Mouse (Mus musculus) right cerebral cortex, postnatal 14 days (tissue): ENCODE measurements at regions not wholly inside any gene's neighbourhood (a gene's known extent, or its start where the extent isn't known, plus 50 kb on each side); places are given as distances from the start of the nearest gene placed in this dataset.

ENCODE experiments used
- DNase-seq: peaks from one replicate; pipeline ENCODE4 v3.0.0; 2022

DNA sequence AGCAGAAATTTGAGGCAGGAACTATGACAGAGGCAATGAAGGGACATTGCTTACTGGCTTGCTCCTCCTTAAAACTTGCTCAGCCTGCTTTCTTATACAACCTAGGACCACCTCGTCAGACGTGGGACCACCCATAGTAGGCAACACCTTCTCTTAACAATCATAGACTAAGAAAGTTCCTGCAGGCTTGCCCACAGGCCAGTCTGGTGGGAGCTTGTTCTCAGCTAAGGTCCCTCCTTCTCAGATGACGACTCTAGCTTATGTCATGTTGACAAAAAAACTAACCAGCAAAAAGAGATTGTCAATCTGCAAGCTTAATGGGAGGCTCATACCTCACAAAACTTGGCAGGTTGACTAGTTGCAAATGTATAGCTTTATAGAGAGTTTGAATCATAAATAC, 56.5 kb upstream of the Lsm6 start:
- no peak for DNase-seq

DNA sequence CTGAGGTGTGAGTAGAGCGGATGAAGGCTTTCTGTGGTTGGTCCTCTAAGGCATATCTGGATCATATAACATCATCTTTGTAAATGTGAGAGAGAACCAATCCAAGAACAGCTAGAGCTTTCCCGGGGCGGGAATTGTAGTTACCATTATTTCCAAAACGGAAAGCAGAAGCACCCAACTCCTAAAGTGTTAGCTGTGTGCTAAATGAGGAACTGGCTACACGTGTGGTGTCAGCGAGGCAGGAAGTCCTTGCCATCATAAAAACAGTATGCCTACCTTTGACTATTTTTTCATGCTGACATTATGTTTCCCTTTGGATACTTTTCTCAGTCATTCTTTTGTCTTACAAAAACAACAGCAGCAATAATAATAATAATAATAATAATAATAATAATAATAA, 68.8 kb upstream of the Lsm6 start:
- DNase-seq = no peak

DNA sequence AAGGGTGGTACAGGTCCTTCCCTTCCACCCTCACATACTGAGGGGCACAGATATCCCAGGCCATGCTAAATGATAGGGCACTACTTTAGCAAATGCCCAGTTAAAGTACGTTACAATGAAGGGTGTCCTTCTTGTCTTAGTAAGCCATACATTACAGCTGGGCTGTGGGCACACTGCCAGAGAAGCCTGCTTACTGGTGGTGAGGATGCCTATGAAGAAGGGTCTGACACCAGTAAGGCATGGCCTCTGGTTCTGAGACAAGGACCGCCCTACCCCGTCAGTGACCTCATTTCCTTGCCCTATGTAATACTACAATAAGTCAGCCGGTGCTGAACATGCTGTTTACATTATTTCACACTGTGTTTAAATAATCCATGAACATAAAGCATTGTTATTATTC, 69.6 kb upstream of the Lsm6 start:
- DNase-seq = peak; percentile 16

DNA sequence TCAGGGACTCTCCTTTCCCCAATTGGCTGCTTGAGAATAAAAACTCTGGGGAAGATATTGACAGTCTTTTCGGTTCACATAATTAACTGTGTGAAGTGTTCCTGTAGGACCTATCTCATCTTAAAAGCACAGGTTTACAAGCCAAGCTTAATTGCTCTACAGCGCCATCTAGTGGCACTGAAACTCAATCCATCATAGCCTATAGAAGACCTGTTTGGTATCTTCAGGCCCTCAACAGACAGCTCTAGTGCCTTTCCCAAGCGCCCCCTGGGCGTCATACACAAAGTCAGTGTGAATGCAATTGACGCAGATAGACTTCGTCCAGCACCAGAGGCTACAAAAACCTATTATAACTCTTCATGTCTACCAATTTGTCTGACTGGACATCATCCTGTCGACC, 78.9 kb upstream of the Lsm6 start:
- DNase-seq = peak; percentile 74

DNA sequence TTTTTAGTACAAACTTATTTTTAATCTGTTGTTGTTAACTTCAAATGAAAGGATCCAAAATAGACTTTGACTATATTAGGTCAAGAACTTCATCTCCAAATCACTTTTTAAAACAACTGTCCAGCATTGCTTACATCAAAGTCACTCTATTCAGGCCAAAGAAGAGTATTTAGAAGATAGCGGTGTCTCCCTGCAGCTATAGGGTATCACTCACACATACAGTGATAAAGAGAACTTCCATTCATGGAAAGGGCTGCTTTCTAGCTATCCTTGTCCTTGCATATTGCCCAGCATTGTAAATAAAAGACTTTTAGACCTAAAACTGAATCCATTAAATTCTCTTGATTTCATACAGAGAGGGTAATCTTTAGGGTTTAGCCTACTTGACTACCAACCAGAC, 82.1 kb upstream of the Lsm6 start:
- no peak for DNase-seq

DNA sequence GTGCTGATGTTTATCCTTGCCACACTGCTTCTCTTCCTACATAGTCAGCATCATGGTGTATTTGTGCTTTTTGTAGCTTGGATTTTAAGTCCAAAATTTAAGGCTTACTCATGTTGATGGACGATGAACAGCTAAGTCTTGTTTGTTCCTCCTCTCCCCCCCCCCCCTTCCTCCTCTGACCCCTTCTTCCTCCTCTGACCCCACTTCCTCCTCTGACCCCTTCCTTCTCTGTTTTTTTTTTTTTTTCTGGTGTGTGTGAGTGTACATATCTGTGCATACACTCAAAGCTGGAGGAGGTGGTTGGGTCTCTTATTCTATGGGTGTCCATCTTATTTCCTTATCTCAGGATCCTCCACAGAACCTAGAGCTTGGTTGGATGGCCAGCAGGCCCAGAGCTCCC, 87.0 kb upstream of the Lsm6 start:
- no peak for DNase-seq

DNA sequence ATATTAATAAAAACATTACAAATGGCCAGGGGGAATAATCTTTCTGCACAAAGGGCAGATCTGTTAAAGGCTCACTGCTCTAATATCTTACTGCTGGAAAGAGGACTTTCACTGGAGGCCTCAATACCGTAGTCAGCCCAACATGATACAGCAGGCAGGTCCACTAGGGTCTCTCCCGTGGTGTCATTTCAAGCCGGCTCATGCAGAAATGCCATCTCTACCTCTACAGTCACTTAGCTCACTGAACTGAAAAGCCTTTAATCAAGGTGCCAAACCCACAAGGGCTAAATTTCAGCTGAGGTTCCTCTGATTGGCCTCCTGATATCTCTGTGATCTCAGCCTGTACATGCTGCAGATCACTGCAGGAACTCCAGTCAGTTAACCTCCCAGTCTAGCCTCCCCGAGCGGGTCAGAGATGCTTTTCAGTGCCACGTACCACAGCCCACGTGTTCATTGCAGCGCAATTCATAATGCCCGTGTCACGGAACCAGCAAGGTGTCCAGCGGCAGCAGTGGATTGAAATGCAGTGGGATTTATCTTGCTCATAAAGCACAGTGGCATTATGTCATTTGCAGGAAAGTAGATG, 90.4 kb upstream of the Lsm6 start:
- DNase-seq = no peak

DNA sequence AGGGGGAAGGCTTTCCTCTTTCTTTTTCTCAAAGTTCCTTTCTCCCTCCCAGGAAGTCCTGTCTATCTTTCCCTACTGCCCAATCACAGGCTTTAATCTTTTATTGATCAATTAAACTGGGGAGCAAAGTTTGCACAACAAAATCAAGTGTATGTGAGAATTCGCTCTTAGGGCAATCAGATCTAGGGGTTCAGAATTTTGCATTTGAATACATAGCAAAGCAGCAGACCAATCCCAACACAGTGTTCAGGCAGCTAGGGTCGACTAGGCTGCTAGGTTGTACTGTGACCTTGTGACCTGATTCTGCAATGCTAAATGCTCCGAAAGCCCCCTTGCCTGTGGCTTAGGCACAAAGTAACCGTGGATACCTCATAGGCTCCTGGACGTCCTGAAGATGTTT, 91.5 kb upstream of the Lsm6 start:
- no peak for DNase-seq

DNA sequence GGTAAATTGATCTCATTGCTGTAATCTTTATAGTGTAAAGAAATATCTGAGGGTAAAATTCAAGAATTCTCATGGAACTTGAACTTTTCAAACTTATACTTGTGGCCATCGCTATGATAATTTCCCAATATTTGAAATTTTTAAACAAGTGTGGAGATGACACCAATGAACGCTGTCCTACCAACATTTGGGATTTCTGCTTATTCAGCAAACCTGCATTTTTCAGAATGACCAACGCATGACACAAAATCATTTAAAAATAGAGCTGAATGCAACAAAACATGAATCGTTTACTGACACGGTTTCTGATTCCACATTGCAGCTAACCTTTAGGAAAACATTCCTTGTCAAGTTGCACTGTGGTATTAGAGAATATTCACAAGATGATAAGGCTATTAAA, 92.9 kb upstream of the Lsm6 start:
- no peak for DNase-seq

DNA sequence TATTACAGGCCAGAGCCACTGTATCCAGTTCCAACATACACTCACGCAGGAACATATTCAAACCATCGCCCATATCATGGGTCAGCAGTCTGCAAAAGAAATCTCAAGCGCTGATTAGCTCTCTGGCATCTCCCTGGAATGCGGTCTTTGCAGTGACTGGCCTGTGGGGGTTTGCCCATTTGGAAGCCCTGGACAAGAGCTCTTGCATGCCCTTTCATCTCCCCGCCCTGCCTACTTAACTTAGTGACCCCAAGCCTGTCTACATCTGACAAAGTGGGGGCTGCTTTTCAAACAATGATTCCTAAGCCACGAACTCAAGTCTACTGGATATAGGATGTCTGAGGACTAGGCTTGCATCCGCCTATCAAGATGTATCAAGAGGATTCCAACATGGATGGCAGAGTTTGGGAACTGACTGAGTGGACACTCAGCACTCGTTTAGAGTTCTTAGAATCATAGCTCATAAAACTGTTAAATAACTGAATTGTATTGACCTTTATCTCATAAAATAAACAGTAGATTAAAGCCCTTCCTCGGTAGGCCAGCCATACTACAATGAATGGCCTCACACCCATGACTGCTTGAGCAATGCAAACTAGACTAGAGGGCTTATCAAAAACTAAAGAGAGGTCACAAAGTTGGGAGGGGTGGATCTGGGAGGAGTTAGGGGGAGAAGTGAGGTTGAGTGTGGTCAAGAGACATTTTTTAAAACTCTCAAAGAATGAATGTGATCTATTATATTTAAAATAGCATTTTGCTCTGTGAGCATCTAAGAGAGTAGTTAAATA, 97.4 kb upstream of the Zfp827 start:
- no peak for DNase-seq

DNA sequence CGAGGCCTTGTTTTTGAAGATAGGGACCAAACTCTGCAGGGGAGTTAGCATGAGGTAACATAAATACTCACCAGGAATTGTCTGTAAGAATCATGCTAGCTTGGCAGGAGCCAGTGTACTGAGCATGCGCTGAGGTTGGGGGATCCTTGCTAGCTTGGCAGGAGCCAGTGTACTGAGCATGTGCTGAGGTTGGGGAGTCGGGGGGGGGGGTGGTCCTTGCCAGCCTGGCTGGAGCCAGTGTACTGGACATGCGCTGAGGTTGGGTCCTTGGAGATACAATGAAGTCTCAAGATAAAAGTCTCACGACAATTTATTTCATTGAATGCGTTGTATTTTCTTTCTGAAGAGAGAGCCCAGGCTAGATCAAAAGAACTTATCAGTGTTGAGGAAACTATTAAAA, 96.2 kb upstream of the Zfp827 start:
- DNase-seq = no peak

DNA sequence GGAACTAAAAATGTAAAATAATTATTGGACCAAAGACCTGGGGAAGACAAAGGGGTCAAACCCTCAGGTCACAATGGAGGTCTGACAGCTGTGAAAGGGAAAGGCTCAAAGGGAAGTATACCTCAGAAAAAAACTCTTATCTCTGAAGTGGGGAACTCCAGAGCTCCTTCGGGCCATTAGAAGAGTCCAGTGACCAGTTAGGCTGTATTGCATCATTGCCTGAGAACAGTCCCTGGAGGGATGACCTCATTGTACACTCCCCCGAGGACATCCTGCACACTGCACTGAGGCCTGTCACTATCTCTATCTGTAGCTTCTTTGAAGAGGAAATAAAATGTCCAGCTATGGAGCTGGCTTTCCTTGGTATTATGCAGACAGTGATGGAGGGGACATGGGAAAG, 88.2 kb upstream of the Zfp827 start:
- no peak for DNase-seq

DNA sequence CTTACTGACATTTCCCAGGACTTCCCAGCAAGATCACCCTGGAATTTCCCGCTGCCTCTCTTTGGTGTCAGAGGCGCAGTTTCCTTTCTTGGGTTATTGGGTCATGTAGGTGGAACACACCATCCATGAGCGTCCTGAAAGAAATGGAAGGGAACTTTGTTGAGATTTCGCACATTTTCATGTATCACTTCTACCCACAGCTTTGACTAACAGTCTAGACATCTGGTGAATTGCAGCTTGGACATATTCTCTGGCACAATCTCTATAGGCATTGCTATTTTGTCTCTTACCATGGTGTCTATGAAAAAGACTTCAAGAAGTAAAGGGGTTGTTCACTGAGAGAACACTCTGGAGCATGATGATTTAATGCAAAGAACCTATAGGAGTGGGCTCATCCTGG, 86.7 kb upstream of the Zfp827 start:
- no peak for DNase-seq

DNA sequence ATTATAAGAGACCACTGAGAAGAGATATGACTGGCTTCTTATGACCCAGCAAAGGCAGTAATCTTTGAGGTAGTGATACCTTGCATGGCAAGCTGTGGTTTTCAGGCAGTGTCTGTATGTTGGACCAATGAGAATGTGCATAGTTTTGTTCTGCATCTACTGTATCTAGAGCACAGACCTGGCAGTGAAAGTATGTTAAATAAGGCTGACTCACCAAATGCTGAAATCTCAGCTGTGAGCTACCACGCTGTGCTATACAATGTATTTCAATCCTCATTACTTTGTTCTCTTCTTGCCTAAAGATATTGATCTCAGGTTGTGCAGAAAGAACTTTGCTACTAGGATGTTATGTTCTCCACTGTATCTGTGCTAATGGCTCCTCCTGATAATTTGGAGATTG, 83.9 kb upstream of the Zfp827 start:
- no peak for DNase-seq

DNA sequence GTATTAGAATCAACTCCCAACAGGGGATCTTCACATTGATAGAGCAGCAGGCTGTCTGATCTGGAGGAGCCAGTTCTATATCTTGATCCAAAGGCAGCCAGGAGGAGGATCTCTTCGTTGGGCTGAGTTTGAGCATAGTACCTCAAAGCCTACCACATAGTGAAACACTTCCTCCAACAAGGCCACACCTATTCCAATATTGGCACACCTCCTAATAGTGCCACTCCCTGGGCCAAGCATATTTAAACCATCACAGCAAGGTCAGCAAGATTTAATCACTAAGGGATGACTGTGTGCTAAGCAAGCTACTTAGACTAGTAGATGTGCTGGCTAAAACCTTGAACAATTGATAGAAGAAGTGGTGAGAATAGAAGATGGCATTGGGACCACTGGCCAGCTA, 82.6 kb upstream of the Zfp827 start:
- no peak for DNase-seq

DNA sequence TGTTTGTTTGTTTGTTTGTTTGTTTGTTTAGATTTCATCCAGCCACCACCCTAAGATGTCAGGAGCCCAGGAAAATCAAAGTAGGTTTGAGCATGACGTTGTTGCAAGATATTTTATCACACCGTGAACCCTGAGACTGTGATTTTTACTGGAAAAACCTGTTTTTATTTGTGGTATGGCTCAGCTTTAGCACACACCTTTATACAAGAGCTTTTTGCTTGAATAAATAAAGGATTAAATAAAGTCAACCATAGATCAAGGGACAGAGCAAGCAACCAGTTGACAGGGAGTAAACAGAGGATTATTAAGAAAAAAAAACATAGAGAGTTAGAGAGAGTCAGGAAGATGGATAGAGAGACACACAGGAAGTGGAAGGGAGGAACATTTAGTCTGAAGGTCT, 82.2 kb upstream of the Zfp827 start:
- no peak for DNase-seq

DNA sequence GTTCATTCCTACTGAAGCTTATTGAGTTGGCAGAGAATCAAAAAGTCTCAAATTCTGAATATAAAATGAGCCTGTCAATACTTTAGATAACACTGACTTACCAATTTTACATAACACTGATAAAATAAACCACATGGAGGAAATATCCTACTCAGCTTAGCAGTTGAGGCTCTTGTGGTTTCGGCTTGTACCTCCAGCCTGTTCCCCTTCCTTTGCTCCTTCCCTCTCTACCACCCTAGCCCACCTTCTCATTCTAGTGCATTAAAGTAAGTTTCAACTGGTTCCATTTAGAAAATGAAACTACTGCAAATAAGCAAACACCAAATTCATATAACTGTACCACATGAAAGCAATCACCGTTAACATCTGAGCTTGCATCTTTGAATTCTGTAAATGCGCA, 53.2 kb upstream of the Zfp827 start:
- no peak for DNase-seq
